Mouse (Mus musculus) urinary bladder, postnatal 4 days (tissue): Measurements from ENCODE around the gene Ano6.

Source experiments
- DNase-seq, 2 experiments: peaks; one replicate each; pipeline ENCODE4 v3.0.0; 2021 to 2022; ENCODE audit warnings: low spot score in 2 of 2

Gene Ano6

GRCm38 (mm10) chr15:95931013-95931775, 140.6 kb downstream of the Ano6 start:
- DNase-seq: peak in 1 of 2 experiments; percentile 45

GRCm38 (mm10) chr15:95932358-95932757, 141.7 kb downstream of the Ano6 start:
- DNase-seq: peak; percentile 48 to 72

DNA sequence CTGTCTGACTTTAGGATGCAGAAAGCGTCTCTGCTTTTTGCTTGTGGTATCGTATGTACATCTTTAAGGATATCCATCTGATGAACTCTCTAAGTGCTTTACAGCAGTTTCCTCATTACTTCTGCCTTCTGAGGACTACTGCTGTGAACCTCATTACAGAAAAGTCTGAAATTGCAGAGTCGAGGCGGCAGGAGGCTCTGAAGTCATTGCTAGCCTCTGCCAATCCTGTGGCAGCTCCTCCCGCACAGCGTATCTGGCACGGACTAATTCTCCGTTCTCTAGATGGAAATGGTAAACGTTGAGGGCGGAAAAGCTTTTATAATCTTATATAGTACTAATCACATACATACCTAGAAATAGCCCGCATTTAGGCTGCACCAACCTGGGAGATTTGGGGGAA, 144.5 kb downstream of the Ano6 start:
- DNase-seq: no peak

DNA sequence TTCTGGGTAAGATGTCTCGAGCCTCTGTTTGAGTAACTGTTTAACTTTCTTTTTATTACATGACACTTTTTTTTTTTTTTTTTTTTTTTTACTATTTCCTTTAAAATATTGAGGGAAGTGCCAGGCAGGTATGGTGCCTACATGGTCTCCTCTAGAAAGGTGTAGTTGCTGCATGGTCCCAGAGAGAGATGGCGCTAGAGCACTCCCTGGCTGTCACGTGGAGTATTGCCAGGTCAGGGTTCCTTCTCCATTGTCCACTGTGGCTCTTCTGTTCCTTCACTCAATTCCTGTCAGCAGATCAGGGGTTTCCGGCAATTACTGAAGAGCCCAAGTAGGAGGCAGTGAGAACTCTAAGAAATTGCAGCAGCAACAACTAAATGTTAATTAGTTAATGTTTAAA, 152.8 kb downstream of the Ano6 start:
- no peak for DNase-seq

DNA sequence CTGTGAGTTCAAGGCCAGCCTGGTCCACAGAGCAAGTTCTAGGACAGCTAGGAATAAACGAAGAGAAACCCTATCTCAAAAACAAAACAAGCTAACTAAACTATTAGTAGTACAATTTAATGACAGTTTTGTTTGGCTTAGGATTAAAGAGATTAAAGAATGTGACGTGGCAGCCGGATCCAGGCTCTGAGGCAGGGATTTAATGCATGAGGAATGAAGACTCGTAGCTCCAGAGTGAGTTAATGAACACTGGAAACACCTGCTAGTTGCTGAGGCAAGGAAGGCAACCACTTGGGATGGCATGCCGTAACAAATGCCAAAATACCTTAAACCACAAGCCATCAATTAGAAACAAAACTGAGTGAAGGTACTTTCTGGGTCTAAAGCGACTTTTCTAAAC, 153.7 kb downstream of the Ano6 start:
- DNase-seq: no peak

DNA sequence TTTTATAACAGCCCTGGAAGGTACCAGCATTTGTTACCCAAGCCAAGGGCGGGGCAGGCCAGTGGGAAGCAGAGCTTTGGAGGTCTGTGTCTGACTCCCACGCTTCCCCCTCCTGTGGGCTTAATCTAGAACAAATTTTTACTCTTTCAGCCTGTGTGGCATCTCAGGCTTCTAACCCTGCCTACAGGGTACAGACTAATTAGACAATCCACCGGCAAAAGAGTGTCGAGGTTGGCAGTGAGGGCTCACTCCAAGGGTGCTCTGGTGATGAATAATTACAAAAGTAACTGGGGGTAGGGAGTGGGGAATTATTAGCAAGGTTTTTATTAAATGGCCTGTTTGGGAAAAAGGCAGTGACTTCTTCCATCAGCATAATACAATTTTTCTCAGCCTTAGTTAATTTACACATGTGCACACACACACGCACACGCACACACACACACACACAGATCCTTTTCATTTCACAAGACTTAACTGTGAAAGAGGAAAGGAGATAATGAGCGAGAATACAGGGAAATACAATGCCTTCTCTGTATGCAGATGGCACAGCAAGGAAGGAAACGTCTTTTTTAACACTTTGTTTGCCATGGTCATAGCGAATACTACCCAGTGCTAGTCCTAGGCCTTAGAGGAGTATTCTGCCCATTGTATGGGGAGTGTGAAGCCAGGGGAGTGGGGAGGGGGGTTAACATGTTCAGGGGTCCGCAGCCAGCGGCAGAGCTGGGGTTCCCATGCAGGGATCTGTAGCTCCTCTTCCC, 155.5 kb downstream of the Ano6 start:
- no peak for DNase-seq

DNA sequence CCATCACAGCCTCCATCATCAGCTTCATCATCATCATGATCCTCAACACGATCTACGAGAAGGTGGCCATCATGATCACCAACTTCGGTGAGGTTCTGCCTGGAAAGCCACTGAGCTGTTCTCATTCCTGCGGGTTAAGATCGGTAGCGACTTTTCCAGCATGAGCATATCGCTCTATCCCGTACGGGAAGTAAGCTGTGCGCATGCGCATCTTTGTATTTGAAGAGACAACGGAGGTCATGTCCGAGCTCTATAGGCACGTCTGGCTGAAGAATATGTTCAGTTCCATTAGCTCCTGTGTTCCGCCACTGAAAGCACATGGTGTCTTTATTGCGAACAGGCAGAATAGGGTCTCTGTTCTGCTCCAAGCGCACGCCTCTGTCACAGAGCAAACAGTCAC, 157.8 kb downstream of the Ano6 start:
- DNase-seq: no peak

DNA sequence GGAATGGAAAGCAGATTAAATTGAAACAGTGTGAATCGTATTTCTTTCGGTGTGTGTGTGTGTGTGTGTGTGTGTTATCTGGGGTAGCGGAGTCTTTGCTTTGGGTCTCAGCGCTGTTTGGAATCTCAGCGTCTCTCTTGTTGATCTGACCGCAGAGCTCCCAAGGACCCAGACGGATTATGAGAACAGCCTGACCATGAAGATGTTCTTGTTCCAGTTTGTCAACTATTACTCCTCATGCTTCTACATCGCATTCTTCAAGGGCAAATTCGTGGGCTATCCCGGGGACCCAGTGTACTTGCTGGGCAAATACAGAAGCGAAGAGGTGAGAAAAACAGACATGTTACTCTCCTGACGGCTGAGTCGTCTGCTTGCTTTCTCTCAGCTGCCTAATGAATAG, 158.7 kb downstream of the Ano6 start:
- DNase-seq: no peak

- DNase-seq: no peak
These were observed 160.9 kb downstream of the Ano6 start for GRCm38 (mm10) chr15:95951497-95951896.

DNA sequence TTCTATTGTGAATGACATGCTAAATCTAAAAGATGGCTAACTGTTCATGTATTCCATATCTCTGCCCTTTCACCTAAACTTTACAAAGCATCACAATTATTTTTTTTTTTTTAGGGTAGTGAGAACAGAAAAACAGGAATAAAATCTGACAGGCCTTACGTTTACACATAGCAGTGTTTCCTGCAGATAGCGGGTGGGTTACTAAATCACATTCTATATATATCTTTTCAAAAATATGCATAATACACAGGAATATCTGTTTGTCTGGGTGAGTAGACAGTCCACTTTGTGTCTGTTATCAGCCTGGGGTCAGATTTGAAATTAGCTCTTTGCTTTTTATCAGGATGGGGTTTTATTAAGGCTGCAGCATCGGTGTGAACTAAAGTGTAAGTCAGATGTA, 166.0 kb downstream of the Ano6 start:
- DNase-seq: no peak

- no peak for DNase-seq
These were observed 171.9 kb downstream of the Ano6 start for GRCm38 (mm10) chr15:95962411-95963123.

DNA sequence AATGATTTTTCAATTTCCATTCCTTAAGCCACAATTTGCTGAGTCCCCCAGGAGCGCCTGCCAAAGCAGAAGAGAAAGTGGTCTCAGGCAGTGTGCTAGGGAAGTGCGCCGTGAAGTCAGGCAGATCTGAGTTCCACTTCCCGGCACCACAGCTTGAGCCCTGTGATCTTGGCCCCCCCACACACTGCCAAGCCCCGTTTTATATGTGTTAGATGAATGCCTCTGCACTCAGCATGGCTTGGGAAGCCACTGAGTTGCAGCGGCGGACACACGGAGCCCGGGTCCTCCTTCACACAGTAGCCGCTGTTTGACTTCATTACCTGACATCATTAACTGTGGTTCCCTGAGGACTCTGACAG, 172.5 kb downstream of the Ano6 start:
- no peak for DNase-seq

DNA sequence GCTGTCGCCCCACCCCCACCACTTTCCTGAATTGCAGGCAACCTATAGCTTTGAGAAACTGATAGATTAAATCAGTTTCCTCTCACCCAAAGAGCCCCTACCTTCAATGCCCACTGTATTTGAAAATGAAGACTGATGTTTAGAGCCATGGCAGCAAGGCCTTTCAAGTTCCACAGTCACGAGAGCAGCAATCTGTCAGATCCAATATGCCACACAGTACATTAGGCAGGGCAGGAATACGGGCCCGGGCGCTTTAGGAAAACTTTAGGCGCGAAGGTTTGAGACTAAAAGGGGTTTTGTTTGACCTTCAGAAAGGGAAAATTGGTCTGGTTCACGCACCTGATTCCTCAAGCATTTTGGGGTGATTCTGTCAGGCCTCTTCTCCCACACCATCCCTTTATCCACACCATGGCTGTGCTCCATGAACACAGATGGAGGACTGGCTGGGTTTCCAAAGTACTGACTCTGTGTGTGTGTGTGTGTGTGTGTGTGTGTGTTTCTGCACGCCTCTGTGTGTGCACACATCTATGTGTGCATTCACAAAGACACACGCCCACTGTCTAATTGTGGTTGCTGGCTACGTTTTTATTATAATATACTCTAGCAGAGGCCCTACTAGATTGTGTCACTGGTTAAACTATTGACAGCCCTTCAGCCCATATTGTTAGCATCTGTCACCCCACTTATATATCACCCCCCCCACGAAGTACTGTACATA, 173.0 kb downstream of the Ano6 start:
- no peak for DNase-seq

DNA sequence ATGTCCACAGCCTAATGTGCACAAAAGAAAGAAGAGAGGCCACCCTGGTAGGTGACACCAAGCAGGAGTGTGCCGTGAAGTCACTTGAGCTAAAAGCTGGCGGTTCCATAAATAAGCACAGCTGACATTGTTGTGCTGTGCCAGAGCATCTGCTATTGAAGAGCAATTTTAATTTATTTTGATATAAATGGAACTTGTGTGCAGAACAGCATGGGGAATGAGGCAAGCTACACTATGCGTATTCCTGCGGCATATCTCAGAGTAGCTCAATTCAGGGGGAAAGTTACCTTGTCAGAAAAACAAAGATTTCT, 173.6 kb downstream of the Ano6 start:
- DNase-seq: no peak

GRCm38 (mm10) chr15:95966979-95967378, 176.3 kb downstream of the Ano6 start:
- no peak for DNase-seq

GRCm38 (mm10) chr15:95967516-95968196, 177.0 kb downstream of the Ano6 start:
- DNase-seq: no peak

GRCm38 (mm10) chr15:95969596-95969995, 179.0 kb downstream of the Ano6 start:
- no peak for DNase-seq

- DNase-seq: no peak
These were observed 179.5 kb downstream of the Ano6 start for GRCm38 (mm10) chr15:95970176-95970575.

DNA sequence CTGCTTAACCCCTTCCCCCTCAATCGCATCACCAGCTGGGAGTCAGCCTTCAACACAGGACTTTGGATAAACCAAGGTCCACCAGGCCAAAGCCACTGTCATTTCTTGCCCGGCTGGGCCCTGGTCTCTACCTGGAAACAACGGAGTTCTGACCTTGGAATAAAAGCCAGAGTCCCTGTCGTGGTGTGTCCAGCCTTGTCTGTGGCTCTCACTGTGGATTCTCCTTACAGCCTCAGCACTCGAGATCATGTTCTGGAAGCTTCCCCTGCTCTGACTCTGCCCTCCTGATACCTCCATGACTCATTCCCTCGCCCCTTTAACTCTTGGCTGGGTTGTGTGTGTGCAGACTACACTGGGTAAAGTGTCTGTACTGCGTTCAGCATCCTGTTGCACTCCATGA, 180.0 kb downstream of the Ano6 start:
- DNase-seq: no peak

GRCm38 (mm10) chr15:95971302-95971701, 180.7 kb downstream of the Ano6 start:
- DNase-seq: no peak

DNA sequence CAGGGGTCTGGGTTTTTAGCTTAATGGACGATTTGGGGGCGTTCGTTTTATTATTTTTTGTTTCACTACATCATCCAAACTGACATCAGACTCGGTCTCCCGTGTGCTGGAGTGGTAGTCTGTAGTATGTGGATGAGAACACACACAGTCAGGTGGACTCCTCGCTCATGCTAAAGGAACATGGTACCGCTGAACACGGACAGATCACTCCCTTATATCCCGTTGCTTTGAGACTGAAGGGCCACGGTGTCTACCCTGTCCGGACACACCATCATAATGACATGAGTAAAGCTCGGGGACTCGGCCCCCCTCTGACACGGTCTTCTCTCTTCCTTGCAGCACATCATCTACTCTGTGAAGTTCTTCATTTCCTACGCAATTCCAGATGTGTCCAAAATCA, 181.5 kb downstream of the Ano6 start:
- no peak for DNase-seq

DNA sequence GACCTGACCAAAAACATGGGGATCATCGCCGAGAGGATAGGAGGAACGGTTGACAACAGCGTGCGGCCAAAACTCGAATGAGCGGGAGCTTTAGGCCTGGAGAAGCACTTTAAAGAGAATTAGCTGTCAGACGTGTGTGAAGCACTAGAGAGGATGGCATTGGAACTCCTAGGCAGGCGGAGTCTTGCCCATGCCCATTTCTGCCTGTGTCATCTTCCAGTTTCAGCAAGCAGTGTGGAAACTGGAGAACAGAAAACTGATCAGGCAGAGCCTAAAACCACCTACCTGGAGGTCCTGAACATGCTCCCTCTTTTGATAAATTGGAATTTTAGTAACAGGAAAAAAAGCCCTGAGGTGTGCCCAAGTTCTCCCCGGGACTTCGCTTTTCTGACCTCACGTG, 182.0 kb downstream of the Ano6 start:
- no peak for DNase-seq
